Mouse (Mus musculus) heart, embryonic 13.5 days (tissue): ENCODE measurements at regions not wholly inside any gene's neighbourhood (a gene's known extent, or its start where the extent isn't known, plus 50 kb on each side); places are given as distances from the start of the nearest gene placed in this dataset.

Source experiments
- ATAC-seq: fragments of 200-750 bp; cut with Nextera tagmentation; 2 replicates; pipeline ENCODE4 v1.8.0; 2017; ENCODE audit warnings: moderate TSS enrichment; ENCODE audit not compliant: insufficient number of reproducible peaks, low FRiP score, low TSS enrichment; ENCODE audit errors: extremely low read depth
- H3K27ac ChIP-seq: fragments of 300-500 bp; sonication (generic); replicated peaks from 2 replicates; pipeline ENCODE4 v1.5.1; 2015; ENCODE audit warnings: moderate library complexity, mild to moderate bottlenecking, inconsistent platforms
- H3K27me3 ChIP-seq: fragments of 300-500 bp; sonication (generic); replicated peaks from 2 replicates; pipeline ENCODE4 v1.6.1; 2015; ENCODE audit warnings: mild to moderate bottlenecking, inconsistent platforms
- H3K36me3 ChIP-seq: fragments of 300-500 bp; sonication (generic); 2 replicates; pipeline ENCODE4 v1.6.1; 2015; ENCODE audit warnings: mild to moderate bottlenecking, inconsistent platforms
- H3K4me1 ChIP-seq: fragments of 300-500 bp; sonication (generic); 2 replicates; pipeline ENCODE4 v1.6.1; 2015; ENCODE audit warnings: inconsistent platforms
- H3K4me2 ChIP-seq: fragments of 300-500 bp; sonication (generic); 2 replicates; pipeline ENCODE4 v1.6.1; 2015; ENCODE audit warnings: inconsistent platforms, mild to moderate bottlenecking, moderate library complexity
- H3K4me3 ChIP-seq: fragments of 300-500 bp; sonication (generic); 2 replicates; pipeline ENCODE4 v1.5.1; 2015; ENCODE audit warnings: moderate library complexity, mild to moderate bottlenecking, inconsistent platforms
- H3K9ac ChIP-seq: fragments of 300-500 bp; sonication (generic); 2 replicates; pipeline ENCODE4 v1.6.1; 2015; ENCODE audit warnings: inconsistent platforms, mild to moderate bottlenecking, moderate library complexity
- H3K9me3 ChIP-seq: fragments of 300-500 bp; sonication (generic); 2 replicates; pipeline ENCODE4 v1.6.1; 2016; ENCODE audit warnings: inconsistent platforms
- WGBS: fragments of 180-500 bp; shearing (Covaris S2); methylation state at CpG from one replicate; pipeline ENCODE4 v1.1.7; 2015; ENCODE audit warnings: mixed read lengths; 5-methylcytosine and 5-hydroxymethylcytosine counted together

GRCm38 (mm10) chr17:4813232-4813631, 180.9 kb upstream of the Arid1b start:
- no peak overlapping the region for H3K9ac ChIP-seq
- H3K4me2 ChIP-seq, result no peak overlapping the region
- H3K9me3 ChIP-seq, result no peaks in the 10 kb centered on the region
- H3K27me3 ChIP-seq, result no peaks in the 10 kb centered on the region
- H3K27ac ChIP-seq, result no peak overlapping the region
- no peaks in the 10 kb centered on the region for H3K36me3 ChIP-seq
- ATAC-seq, result no peak
- no peaks in the 10 kb centered on the region for H3K4me1 ChIP-seq
- no peak overlapping the region for H3K4me3 ChIP-seq
- 83% methylated on average over 3 of the region's 3 CpGs for WGBS

- WGBS, result 65% methylated on average over 6 of the region's 6 CpGs
- Histone ChIP-seq H3K9ac (no peak overlapping the region), H3K4me2 (no peak overlapping the region), H3K9me3 (no peaks in the 10 kb centered on the region), H3K36me3 (no peaks in the 10 kb centered on the region), H3K27ac (no peak overlapping the region), H3K27me3 (no peaks in the 10 kb centered on the region), H3K4me1 (no peaks in the 10 kb centered on the region), H3K4me3 (no peak overlapping the region)
- no peak for ATAC-seq
These were observed 180.5 kb upstream of the Arid1b start for GRCm38 (mm10) chr17:4813666-4814065.

GRCm38 (mm10) chr17:4825221-4825895, 168.8 kb upstream of the Arid1b start:
- Histone ChIP-seq H3K9ac (no peak overlapping the region), H3K36me3 (no peaks in the 10 kb centered on the region), H3K27ac (no peak overlapping the region), H3K4me1 (no peaks in the 10 kb centered on the region), H3K9me3 (no peaks in the 10 kb centered on the region), H3K4me2 (no peak overlapping the region), H3K27me3 (peaks cover 3% of the 10 kb centered on the region; the same call in 1 of the 2 replicates), H3K4me3 (no peak overlapping the region)
- no peak for ATAC-seq
- 70% methylated on average over 8 of the region's 8 CpGs for WGBS

- Histone ChIP-seq H3K9me3 (no peaks in the 10 kb centered on the region), H3K4me3 (no peak overlapping the region), H3K4me1 (no peaks in the 10 kb centered on the region), H3K36me3 (no peaks in the 10 kb centered on the region), H3K4me2 (peak overlapping the region; percentile 22; the same call in 1 of the 2 replicates), H3K27ac (no peak overlapping the region), H3K27me3 (no peaks in the 10 kb centered on the region), H3K9ac (no peak overlapping the region)
- no peak for ATAC-seq
- WGBS, result 54% methylated on average over 7 of the region's 7 CpGs
These were observed 160.1 kb upstream of the Arid1b start for GRCm38 (mm10) chr17:4834065-4834464.

- Histone ChIP-seq H3K4me2 (no peak overlapping the region), H3K9me3 (no peaks in the 10 kb centered on the region), H3K27me3 (no peaks in the 10 kb centered on the region), H3K4me3 (no peak overlapping the region), H3K4me1 (no peaks in the 10 kb centered on the region), H3K9ac (no peak overlapping the region), H3K36me3 (no peaks in the 10 kb centered on the region), H3K27ac (no peak overlapping the region)
- ATAC-seq, result no peak
- WGBS, result 70% methylated on average over 7 of the region's 7 CpGs
These were observed 159.6 kb upstream of the Arid1b start for GRCm38 (mm10) chr17:4834571-4834970.

- no peak for ATAC-seq
- H3K4me2 ChIP-seq, result no peak overlapping the region
- no peaks in the 10 kb centered on the region for H3K9me3 ChIP-seq
- 76% methylated on average over 8 of the region's 8 CpGs for WGBS
- no peak overlapping the region for H3K9ac ChIP-seq
- no peak overlapping the region for H3K27ac ChIP-seq
- H3K4me1 ChIP-seq, result no peaks in the 10 kb centered on the region
- H3K27me3 ChIP-seq, result no peaks in the 10 kb centered on the region
- no peaks in the 10 kb centered on the region for H3K36me3 ChIP-seq
- H3K4me3 ChIP-seq, result no peak overlapping the region
These were observed 158.9 kb upstream of the Arid1b start for GRCm38 (mm10) chr17:4835065-4835705.

- no peak overlapping the region for H3K4me2 ChIP-seq
- H3K4me1 ChIP-seq, result no peaks in the 10 kb centered on the region
- H3K9me3 ChIP-seq, result no peaks in the 10 kb centered on the region
- no peak for ATAC-seq
- no peak overlapping the region for H3K27ac ChIP-seq
- no peak overlapping the region for H3K4me3 ChIP-seq
- no peak overlapping the region for H3K9ac ChIP-seq
- H3K27me3 ChIP-seq, result no peaks in the 10 kb centered on the region
- WGBS, result 78% methylated on average over 3 of the region's 3 CpGs
- H3K36me3 ChIP-seq, result no peaks in the 10 kb centered on the region
These were observed 154.0 kb upstream of the Arid1b start for GRCm38 (mm10) chr17:4840123-4840522.

GRCm38 (mm10) chr17:4858304-4858703, 135.8 kb upstream of the Arid1b start:
- no peak overlapping the region for H3K27ac ChIP-seq
- no peak overlapping the region for H3K4me2 ChIP-seq
- H3K9me3 ChIP-seq, result no peaks in the 10 kb centered on the region
- H3K27me3 ChIP-seq, result no peaks in the 10 kb centered on the region
- ATAC-seq, result no peak
- H3K4me1 ChIP-seq, result peaks cover 6% of the 10 kb centered on the region
- H3K36me3 ChIP-seq, result no peaks in the 10 kb centered on the region
- WGBS, result 80% methylated on average over 3 of the region's 3 CpGs
- H3K9ac ChIP-seq, result no peak overlapping the region
- H3K4me3 ChIP-seq, result no peak overlapping the region

GRCm38 (mm10) chr17:4864901-4865300, 129.2 kb upstream of the Arid1b start:
- no peak overlapping the region for H3K4me2 ChIP-seq

GRCm38 (mm10) chr17:4865621-4866020, 128.5 kb upstream of the Arid1b start:
- WGBS, result 64% methylated on average over 10 of the region's 10 CpGs
- peaks cover 22% of the 10 kb centered on the region for H3K4me1 ChIP-seq
- 0 out of 2 replicates have a peak overlapping the region, but pooled peaks have one; percentile 12 for H3K9ac ChIP-seq
- no peak overlapping the region for H3K4me3 ChIP-seq
- H3K27me3 ChIP-seq, result no peaks in the 10 kb centered on the region
- H3K27ac ChIP-seq, result peak overlapping the region; percentile 30; the same call in 1 of the 2 replicates
- H3K36me3 ChIP-seq, result no peaks in the 10 kb centered on the region
- no peaks in the 10 kb centered on the region for H3K9me3 ChIP-seq
- ATAC-seq, result no peak
- H3K4me2 ChIP-seq, result peak overlapping the region; percentile 30

More at GRCm38 (mm10) chr17:4864901-4865300, 129.2 kb upstream of the Arid1b start:
- Histone ChIP-seq H3K4me1 (peaks cover 22% of the 10 kb centered on the region), H3K27ac (no peak overlapping the region), H3K4me3 (no peak overlapping the region), H3K27me3 (no peaks in the 10 kb centered on the region), H3K36me3 (no peaks in the 10 kb centered on the region), H3K9me3 (no peaks in the 10 kb centered on the region), H3K9ac (no peak overlapping the region)
- WGBS, result 75% methylated on average over 10 of the region's 10 CpGs
- ATAC-seq, result no peak

- H3K9ac ChIP-seq, result 0 out of 2 replicates have a peak overlapping the region, but pooled peaks have one; percentile 12
- peak overlapping the region; percentile 30; the same call in 1 of the 2 replicates for H3K27ac ChIP-seq
- H3K4me1 ChIP-seq, result peaks cover 17% of the 10 kb centered on the region
- ATAC-seq, result no peak
- 45% methylated on average over 17 of the region's 17 CpGs for WGBS
- no peak overlapping the region for H3K4me3 ChIP-seq
- peak overlapping the region; percentile 30; the same call in 1 of the 2 replicates for H3K4me2 ChIP-seq
- H3K27me3 ChIP-seq, result no peaks in the 10 kb centered on the region
- H3K36me3 ChIP-seq, result no peaks in the 10 kb centered on the region
- no peaks in the 10 kb centered on the region for H3K9me3 ChIP-seq
These were observed 127.9 kb upstream of the Arid1b start for GRCm38 (mm10) chr17:4866026-4866896.
